Mouse (Mus musculus): Measurements from ENCODE around the gene Gm609. TPM values are rescaled to one million over a fixed set of nuclear protein-coding genes. Genes with fewer than 3 reads are reported as not detected.

The Gm609 gene
- polyA plus RNA-seq, 1 experiment from 2014 or later: not detected

DNA sequence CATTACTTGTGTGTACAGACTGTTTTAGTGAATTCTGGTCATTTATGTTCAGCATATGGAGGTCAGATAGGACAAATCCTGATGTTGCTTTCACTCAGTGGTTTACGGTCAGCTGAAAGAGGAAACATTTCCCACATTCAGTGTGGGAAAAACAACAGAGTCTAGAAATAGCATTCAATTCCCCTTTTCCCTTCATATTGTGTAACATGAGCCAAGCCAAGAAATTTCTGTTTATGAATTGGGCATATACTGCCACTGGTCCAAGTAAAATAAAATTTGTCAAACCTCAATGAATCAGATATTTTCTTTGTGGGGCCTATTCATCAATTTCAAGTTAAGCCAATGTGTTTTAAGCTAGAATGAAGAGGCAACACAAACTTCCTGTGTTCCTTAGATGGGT lies 121.7 kb downstream of the Gm609 start:
- Histone ChIP-seq H3K9ac (replicated peaks) (no peak overlapping the region), H3K9me3 (replicated peaks) (no peaks in the 10 kb centered on the region), H3K27me3 (replicated peaks) (no peaks in the 10 kb centered on the region), H3K4me2 (no peak overlapping the region), H3K4me3 (replicated peaks) (no peak overlapping the region), H3K36me3 (no peaks in the 10 kb centered on the region), H3K4me1 (no peaks in the 10 kb centered on the region), H3K27ac (replicated peaks) (no peak overlapping the region)
- ATAC-seq (ENCODE audit: low FRiP score): no peak
- WGBS: 92% methylated on average over 1 of the region's 1 CpGs

DNA sequence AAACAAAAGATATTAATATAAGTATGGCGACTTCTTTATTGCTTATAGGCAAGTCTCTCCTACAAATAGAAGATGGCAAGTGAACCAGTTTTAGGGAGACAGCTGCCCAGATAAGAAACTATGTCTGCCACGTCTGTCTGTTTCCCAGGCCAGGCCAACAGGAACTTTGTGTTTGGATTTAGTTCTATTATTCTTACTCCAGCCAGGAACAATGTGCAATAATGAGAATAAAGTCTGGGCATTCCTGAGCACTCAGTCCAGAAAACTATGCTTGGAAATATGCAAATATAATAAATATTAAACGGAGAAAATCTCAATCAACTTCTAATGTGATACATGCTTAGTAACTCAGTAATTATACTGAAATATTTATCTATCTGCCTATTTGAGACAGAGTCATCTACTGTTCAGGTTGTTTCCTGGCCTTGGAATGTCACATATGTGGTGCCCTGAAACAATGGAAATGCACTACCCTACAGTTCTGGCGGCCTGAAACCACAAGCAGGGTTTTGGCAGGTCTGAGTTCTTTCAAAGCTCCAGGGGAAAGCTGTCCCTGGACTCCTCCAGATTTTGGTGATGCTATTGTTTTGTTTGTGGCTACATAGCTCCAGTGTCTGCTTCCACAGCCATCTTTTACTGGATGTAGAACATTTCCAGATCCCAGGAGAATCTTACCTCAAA lies 123.3 kb downstream of the Gm609 start:
- no peak overlapping the region for H3K4me3 ChIP-seq (replicated peaks)
- H3K27ac ChIP-seq (replicated peaks): no peak overlapping the region
- no peaks in the 10 kb centered on the region for H3K27me3 ChIP-seq (replicated peaks)
- H3K4me2 ChIP-seq: no peak overlapping the region
- ATAC-seq (ENCODE audit: low FRiP score): no peak
- H3K4me1 ChIP-seq: no peaks in the 10 kb centered on the region
- no peak overlapping the region for H3K9ac ChIP-seq (replicated peaks)
- H3K36me3 ChIP-seq: no peaks in the 10 kb centered on the region
- H3K9me3 ChIP-seq (replicated peaks): no peaks in the 10 kb centered on the region
- WGBS: 80% methylated on average over 4 of the region's 4 CpGs

DNA sequence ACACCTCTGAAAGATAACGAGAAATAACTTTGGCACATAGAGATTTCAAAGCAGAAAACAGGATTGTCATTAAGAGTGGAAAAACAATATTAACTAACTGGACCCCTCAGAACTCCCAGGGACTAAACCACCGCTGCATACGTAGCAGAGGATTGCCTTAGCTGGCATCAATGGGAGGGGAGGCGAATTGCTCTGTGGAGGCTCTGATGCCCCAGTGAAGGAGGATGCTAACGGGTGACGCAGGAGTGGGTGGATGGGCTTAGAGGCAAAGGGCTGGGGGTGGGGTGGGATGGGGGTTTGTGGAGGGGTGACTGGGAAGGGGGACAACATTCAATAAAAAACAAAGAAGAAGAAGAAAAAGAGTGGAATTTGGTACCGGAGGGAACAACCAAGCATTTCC lies 126.7 kb downstream of the Gm609 start:
- Histone ChIP-seq H3K4me2 (no peak overlapping the region), H3K9ac (replicated peaks) (no peak overlapping the region), H3K27me3 (replicated peaks) (no peaks in the 10 kb centered on the region), H3K36me3 (no peaks in the 10 kb centered on the region), H3K4me1 (no peaks in the 10 kb centered on the region), H3K4me3 (replicated peaks) (no peak overlapping the region), H3K9me3 (replicated peaks) (no peaks in the 10 kb centered on the region), H3K27ac (replicated peaks) (no peak overlapping the region)
- 82% methylated on average over 7 of the region's 7 CpGs for WGBS
- ATAC-seq (ENCODE audit: low FRiP score): no peak

DNA sequence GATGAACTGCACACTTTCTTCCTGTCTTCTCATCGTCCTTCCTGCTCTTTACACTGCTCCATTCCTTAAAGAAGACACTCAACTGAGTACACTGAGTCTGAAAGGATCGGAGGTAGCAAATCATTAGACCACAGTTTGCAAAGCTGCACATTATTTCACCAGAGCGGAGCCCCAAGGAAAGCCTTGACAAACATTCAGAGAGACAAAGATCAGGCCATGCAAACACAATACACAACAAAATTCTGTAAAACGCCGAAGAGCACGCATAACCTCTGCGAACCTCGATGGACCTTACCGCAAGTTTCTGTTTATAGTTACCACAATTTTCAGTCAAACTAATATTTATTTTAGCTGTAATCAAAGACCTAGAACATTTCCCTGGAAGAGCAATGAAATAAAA lies 127.4 kb downstream of the Gm609 start:
- no peak overlapping the region for H3K27ac ChIP-seq (replicated peaks)
- H3K4me1 ChIP-seq: no peaks in the 10 kb centered on the region
- no peak overlapping the region for H3K9ac ChIP-seq (replicated peaks)
- H3K36me3 ChIP-seq: no peaks in the 10 kb centered on the region
- no peak overlapping the region for H3K4me2 ChIP-seq
- 85% methylated on average over 9 of the region's 9 CpGs for WGBS
- no peaks in the 10 kb centered on the region for H3K27me3 ChIP-seq (replicated peaks)
- no peaks in the 10 kb centered on the region for H3K9me3 ChIP-seq (replicated peaks)
- H3K4me3 ChIP-seq (replicated peaks): no peak overlapping the region
- ATAC-seq (ENCODE audit: low FRiP score): no peak

DNA sequence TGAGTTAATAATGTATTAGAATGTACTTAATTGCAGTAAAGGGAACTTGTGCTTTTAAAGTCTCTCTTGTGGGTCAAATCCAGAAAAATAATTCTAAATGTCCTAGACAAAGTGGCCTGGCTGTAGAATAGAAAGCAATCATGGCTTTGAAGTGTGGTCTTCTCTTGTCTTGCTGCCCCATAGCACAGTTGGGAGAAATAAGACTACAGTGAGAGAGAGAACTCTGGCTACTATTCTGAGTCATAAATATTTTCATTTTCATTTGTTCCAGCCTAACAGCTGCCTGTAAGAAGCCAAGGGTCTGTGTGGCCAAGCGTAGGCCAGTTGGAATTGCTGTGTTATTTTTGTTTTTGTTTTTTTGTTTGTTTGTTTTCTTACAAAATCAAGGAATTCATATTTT lies 128.1 kb downstream of the Gm609 start:
- ATAC-seq (ENCODE audit: low FRiP score): no peak
- Histone ChIP-seq H3K4me3 (replicated peaks) (no peak overlapping the region), H3K9ac (replicated peaks) (no peak overlapping the region), H3K4me1 (no peaks in the 10 kb centered on the region), H3K36me3 (no peaks in the 10 kb centered on the region), H3K27ac (replicated peaks) (no peak overlapping the region), H3K27me3 (replicated peaks) (no peaks in the 10 kb centered on the region), H3K9me3 (replicated peaks) (no peaks in the 10 kb centered on the region), H3K4me2 (no peak overlapping the region)
- WGBS: 94% methylated on average over 1 of the region's 1 CpGs

DNA sequence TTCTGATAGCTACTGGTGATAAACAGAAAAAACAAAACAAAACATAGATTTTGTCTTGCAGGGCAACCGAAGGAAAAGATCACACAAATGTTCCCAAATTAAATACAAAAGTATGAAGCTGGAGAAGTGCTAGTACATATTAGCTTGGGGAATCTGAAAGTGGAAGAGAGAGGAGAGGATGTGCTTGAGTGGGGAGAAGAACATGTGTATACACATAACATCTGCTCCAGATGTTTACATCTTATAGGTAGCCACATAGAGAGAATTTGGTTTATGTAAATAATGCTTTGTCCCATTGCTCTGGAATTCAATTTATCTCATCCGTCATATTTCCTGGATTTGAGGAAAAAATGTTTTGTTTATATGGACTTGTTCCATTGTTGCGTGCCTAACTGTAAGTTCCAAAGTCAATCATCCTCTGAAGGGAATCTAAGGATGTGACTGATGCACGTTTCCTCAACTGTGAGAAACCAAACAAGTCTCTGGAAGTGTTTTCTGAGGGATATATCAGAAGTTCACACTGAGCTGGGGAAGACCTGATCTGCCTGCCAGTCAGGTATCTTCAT lies 129.2 kb downstream of the Gm609 start:
- no peaks in the 10 kb centered on the region for H3K9me3 ChIP-seq (replicated peaks)
- no peaks in the 10 kb centered on the region for H3K36me3 ChIP-seq
- no peak for ATAC-seq (ENCODE audit: low FRiP score)
- WGBS: 85% methylated on average over 4 of the region's 4 CpGs
- H3K4me1 ChIP-seq: no peaks in the 10 kb centered on the region
- no peak overlapping the region for H3K9ac ChIP-seq (replicated peaks)
- no peak overlapping the region for H3K4me2 ChIP-seq
- H3K27me3 ChIP-seq (replicated peaks): no peaks in the 10 kb centered on the region
- H3K4me3 ChIP-seq (replicated peaks): no peak overlapping the region
- H3K27ac ChIP-seq (replicated peaks): no peak overlapping the region

Other genes starting within 250 kb of the Gm609 start
- gene Cd200, start 83.9 kb downstream of the Gm609 start, polyA plus RNA-seq (2015; fragmentation: Nextera tagmentation; extraction: Ambion mirVana): 293 and 354 TPM in 2 replicates
- not detected in 2 replicates for gene Gm17783, start 39.1 kb upstream of the Gm609 start, polyA plus RNA-seq (2015; fragmentation: Nextera tagmentation; extraction: Ambion mirVana)
- not detected in 2 replicates for gene Slc9c1, start 42.3 kb upstream of the Gm609 start, polyA plus RNA-seq (2015; fragmentation: Nextera tagmentation; extraction: Ambion mirVana)
- gene Gcsam, start 117.4 kb upstream of the Gm609 start, polyA plus RNA-seq (2015; fragmentation: Nextera tagmentation; extraction: Ambion mirVana): 0.26 TPM in 1 of 2 replicates, not detected in the other
- gene BC016579, start 161.1 kb upstream of the Gm609 start, polyA plus RNA-seq (2015; fragmentation: Nextera tagmentation; extraction: Ambion mirVana): 0.29 TPM in 1 of 2 replicates, not detected in the other
- 0.46 and 0.49 TPM in 2 replicates for gene Tmprss7, start 200.7 kb upstream of the Gm609 start, polyA plus RNA-seq (2015; fragmentation: Nextera tagmentation; extraction: Ambion mirVana)
- gene Tagln3, start 231.6 kb upstream of the Gm609 start, polyA plus RNA-seq (2015; fragmentation: Nextera tagmentation; extraction: Ambion mirVana): 451 and 532 TPM in 2 replicates
- gene Abhd10, start 250.0 kb upstream of the Gm609 start, polyA plus RNA-seq (2015; fragmentation: Nextera tagmentation; extraction: Ambion mirVana): 38.7 and 41.1 TPM in 2 replicates

Data from neural tube, embryonic 15.5 days (tissue).